Mouse (Mus musculus): ENCODE results near the gene Wnt5b. TPM values are rescaled to one million over a fixed set of nuclear protein-coding genes. Genes with fewer than 3 reads are reported as not detected.

Wnt5b gene
- 1 to 10 TPM; 5.3 to 7.2 TPM for total RNA-seq (2021)

DNA sequence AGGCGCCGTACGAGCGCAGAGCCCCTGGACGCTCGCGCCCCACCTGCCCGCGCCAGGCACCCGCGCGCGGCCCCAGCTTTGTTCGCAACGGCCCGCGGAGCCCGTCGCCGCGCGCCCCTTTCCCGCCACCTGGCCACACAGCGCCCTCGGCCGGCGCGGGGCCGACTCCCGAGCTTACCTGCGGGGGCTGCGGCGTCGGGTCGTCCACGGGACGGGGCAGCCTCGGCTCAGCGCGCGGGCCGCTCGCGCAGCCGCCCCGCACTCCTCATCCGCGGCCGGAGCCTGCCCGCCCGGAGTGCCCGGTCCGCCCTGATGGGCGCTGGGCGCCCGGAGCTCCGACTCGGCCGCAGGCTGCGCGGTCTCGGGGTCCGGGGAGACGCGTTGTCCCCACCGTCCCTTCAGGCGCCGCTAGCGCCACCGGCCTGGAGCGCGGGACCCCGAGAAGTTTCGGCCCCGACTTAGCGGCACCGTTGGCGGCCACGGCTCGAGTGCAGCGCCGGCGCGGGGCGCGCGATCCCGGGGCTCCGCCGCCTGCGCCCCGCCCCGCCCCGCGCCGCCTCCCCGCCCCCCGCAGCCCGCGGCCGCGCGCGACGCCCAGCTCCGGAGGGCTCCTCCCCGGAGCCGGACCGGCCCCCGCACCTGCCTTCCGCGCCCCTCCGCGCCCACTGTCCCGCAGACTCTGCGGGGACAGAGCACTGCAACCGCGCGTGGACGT lies at the start of gene Wnt5b:
Gene Wnt5b (minus strand): TSS at position 545 of the 715 bp plus-strand sequence.
- intact Hi-C loops (cut with DNase I): loop anchor here (5.0 kb wide), 3 partner anchors 52 to 168 kb away; no protein-coding TSS in a partner anchor

DNA sequence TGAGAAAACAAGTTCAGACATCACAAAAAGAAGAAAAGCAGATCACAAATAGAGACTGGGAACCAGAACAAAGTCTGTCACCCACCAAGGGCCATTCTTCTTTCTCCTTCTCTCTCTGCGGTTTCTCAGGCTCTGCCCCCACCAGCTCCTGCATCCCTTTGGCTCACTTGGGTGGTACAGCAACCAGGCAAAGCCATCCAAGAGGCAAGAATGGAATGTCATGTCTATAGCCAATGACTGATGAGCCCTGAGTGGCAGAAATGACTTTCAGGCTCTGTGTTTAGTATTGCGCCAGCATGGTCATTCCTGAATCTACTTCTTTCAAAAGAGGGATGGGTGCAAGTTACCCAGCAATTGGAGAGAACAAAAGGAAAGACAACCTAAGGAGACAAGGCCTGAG lies 46.7 kb upstream of the Wnt5b start:
- no peak for DNase-seq
- intact Hi-C loops (cut with DNase I): no loop called here

More for the DNA sequence above, at the start of gene Wnt5b:
- peak; percentile 48 for DNase-seq

DNA sequence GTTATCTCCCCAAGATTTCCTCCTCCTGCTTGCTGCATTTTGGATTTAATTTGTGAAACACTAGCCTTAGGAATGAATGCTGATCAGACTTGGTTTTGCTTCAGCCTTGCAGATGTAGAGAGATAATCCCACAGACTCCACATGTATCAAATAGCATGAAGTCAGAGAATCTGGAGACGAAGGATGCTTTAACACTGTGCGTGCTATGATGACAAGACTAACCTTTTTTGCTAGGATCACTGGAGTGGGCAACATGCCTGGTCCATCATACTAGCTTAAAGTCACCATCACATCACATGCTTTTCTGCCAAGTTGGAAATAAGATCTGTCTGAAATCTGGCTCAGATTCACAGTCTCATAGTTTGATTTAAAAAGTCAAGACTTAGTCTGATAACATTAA lies 43.8 kb upstream of the Wnt5b start:
- no peak for DNase-seq
- intact Hi-C loops (cut with DNase I): no loop called here

DNA sequence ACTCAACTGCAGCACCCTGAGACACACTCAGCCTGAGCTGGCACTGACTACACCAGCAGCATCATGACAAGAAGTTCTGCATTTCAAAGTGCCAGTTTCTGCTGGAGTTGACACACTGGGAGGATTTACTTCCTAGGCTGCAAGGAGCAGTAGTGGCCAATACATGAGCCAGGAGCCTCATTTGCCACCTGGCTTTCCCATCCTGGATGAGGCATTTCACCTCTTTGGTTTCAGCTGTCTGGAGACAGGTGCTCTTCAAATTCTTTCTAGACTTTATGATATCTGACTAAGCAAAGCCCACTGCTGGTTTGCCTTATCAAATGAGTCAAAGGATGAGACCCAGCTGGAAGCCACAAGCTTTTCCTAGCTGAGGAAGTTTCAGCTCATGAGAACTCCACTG lies 43.3 kb upstream of the Wnt5b start:
- DNase-seq: no peak
- intact Hi-C loops (cut with DNase I): no loop called here

DNA sequence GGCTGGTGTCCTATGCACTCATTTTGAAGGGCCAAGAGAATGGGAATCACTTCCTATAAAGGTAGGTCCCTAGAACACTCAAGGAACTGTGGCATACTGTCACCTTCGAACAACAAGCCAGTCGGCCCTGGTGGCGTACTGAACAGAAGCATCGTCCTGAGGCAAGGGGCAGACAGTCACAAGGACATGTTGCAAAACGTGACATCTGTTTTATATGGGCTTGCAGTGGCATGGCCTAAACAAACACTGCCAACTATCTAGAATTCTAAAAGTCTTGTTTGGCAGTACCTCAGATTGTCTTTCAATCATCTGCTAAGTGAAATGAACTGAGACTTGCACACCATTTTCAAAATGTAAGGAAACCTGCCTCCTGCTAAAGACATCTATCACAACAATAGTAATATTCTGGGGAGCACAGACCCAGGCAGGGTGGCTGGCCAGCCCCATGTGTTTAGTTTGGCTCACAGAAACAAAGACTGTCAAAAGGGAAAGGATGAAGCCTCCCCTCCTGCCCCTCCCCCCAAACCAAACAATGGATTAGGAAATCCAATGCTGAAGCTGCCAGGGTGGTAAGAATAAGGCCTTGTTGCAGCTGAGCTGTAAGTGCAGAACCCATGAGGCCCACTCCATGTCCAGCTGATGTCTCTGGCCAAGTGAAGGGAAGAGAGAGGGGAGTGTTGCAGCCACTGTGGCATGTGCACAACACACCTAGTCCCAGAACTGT lies 41.7 kb upstream of the Wnt5b start:
- intact Hi-C loops (cut with DNase I): no loop called here
- DNase-seq: peak; percentile 51 to 58

DNA sequence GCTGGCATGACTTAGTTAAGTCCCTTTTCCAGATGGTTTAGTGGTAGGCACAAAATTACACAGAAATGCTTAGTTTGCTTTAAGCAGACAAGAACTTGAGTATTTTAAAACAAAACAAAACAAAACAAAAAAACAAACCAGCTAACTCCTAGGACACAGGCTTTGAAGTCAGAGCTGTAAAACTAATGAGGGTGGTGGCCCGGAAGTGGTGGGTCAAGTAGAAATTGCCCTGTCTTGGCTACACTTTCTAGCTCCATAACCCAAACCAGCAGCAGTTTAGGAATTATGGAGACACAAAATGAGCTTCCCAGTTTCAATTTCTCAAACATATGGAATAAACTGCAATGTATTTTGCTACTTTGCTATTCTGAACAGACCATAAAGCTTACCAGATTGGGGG lies 39.9 kb upstream of the Wnt5b start:
- no peak for DNase-seq
- intact Hi-C loops (cut with DNase I): no loop called here

DNA sequence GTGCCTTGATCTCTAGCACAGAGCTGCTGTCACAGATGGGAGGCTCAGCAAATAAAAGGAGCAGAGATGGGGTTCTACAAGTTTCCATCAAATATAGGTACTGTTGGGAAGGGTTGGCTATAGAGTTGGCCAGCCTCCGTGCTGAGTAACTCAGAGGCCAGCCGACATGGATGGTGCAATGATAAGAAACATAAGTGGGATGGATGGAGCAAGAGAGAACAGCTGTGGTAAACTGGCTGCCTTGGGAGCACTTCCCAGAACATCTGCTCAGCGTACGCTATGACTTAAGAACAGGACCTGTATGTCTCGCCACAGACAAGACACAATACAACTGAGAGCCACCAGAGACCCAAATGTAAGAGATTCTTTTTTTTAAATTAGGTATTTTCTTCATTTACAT lies 39.0 kb upstream of the Wnt5b start:
- intact Hi-C loops (cut with DNase I): no loop called here

DNA sequence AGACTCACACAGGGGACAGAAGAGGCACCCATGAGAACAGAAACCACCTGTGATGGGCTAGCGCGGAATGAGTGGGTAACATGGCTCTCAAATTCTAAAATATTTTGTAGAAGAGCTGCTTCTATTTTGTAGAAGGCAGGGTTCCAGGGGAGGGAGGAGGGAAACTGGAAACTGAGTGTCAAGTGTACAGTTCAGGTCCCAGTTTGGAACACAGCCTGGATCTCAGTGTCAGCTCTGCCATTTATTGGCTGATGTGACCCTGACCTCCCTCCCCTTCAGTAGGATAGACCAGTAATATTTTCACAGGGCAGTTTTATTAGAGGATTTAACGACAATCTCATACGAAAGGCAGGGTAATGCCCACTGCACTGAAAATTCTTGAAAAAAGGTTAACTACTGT lies 32.6 kb upstream of the Wnt5b start:
- intact Hi-C loops (cut with DNase I): no loop called here
- DNase-seq: no peak

More for the DNA sequence above, 39.0 kb upstream of the Wnt5b start:
- no peak for DNase-seq

DNA sequence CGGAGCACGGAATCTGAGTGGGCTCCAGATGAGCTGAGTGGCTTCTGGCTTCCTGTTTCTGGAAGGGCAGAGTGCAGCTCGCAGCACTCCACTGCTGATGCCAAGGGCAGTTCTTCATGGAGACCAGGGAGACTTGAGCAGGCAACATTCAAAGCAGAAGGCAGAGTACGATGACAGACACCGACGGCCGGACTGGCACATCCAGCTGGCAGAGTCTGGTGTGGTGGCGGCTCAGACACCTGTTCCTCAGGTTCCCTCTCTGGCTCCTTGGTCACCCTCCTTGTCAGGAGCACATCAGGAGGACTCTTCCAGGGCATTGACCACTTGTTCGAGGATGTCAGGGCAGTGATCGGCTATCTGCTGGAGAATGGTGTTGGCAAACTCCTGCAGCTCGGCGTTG lies 31.2 kb upstream of the Wnt5b start:
- DNase-seq: no peak
- intact Hi-C loops (cut with DNase I): no loop called here

DNA sequence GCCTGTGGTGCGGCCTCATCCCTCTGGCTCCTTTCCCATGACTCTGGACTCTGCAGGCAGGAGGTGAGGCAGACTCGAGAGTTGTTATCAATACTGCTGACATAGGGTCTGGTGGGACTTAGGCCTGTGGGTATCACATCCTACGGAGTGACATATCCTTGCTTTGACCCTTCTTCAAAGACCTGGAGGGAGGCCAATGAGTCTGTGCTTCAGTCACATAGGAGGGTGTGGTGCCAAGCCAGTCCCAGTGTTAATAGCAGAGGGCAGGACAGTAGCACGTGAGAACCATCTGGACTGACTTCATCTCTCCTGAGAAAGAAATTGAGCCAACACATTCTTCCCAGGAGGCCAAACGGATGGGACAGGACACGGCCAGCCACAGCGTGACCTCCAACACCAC lies 28.1 kb upstream of the Wnt5b start:
- peak; percentile 68 to 76 for DNase-seq
- intact Hi-C loops (cut with DNase I): no loop called here

DNA sequence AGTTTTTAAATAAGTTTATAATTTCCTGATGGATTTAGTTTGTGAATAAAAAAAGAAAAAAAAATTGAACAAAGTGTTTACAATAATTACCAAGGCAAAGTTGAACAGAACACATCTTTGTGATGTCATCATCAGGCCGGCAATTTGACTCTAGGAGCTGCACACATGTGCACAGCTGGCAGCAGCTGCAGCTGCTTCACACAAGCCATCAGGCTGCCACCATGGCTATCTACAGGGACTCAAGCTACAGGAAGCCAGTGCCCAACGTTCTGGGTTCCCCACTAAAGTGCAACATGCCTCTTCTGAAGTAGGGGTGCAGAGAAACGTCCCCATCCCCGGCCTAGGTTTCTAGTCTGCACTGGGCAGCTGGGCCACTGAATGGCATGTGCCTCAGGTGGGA lies 26.6 kb upstream of the Wnt5b start:
- intact Hi-C loops (cut with DNase I): no loop called here
- DNase-seq: no peak

DNA sequence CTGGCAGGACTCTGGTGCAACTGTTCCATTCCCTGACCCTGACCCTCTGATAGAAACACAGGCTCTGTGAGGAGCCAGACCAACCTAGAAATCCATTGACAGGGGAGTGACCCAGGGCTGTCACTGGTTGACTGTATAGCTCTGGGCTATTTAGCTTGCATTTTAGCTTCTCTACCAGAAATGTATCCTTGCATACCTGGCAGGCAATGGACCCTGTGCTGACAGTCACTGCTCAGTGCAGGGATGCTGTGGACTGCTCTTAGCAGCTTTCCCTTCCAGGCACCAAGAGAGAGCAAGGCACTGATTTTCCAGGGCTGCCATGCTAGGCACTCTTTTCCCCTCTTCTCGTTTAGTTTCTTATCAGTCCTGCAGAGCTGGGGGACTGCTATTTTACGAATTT lies 24.2 kb upstream of the Wnt5b start:
- intact Hi-C loops (cut with DNase I): no loop called here
- no peak for DNase-seq

DNA sequence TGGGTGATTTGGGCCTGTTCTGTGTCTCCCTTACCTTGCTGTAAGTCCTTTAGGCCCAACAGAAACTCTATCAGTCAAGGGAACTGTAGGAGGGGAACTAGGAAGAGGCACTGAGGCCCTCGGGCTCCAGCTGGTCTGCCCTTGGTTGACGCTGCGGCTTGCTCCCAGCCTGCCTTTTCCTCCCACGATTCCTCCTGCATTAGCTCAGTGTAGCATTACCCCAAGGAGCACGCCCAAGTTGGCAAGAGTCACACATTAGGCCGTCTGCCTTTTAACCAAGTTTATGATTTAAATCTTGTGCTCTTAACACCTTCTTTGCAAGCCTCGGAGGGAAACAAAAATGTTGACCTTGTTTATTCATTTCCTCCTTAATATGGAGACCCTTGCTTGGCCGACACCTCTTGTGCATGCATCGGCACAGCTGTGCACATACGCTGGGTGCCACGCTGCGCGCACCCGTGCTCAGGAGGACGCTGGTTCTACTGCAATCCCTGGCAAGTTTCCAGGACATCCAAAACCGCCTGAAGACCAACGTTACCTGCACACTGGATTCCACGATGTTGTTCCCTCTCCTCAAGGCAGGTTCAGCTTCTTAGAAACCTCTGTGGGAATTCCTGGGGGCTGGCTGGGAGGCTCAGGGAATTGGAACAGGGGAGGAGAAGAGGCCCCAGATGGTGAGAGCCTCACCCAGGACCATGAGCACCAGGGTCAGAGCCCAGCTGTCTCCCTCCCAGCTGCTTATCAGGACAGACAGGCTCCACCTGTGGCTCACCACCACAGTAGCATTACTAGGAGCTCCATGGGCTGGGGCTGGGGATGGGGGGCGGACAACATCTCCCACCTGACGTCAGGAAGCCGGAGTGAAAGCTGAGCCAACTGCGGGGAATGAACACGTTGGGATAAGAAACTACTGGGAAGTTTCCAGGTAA lies 21.6 kb upstream of the Wnt5b start:
- intact Hi-C loops (cut with DNase I): no loop called here
- peak; percentile 45 to 59 for DNase-seq

DNA sequence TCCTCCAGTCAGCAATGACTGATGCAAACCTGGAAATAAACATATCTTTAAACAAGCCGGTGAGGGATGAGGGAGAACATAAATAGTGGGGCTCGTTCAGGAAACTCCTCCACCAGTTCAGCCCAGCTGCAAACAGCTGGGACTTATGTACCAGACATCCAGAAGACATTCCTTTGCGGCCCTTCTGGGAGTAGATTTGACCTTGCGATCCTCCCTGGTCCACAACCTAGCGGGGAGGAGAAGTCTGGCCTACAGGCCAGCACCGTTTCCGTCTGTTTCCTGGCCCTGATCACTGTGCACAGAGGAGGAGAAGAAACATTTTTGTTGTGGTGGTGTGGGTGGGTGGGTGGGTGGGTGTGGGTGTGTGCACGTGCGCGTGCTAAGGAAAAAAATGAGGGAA lies 18.4 kb upstream of the Wnt5b start:
- peak in 1 of 2 experiments; percentile 41 for DNase-seq

DNA sequence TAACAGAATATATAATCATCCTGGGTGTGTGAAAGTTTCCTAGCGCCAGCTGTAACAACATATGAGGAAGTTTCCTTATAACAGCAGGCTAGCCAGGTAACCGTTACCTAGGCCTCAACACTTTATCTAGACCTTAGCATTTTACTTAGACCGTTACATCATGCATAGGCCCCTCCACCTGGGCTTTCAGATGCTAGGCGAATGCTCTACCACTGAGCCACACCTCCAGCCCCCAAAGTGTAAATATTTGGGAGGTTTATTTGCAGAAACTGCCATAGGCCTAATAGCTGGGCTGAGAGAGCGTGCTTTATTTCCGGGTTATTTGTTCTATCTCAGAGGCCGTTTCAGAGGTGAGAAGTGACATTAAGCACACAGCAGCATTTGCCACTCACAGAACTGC lies 14.7 kb upstream of the Wnt5b start:
- intact Hi-C loops (cut with DNase I): no loop called here
- no peak for DNase-seq

More for the DNA sequence above, 18.4 kb upstream of the Wnt5b start:
- intact Hi-C loops (cut with DNase I): no loop called here

DNA sequence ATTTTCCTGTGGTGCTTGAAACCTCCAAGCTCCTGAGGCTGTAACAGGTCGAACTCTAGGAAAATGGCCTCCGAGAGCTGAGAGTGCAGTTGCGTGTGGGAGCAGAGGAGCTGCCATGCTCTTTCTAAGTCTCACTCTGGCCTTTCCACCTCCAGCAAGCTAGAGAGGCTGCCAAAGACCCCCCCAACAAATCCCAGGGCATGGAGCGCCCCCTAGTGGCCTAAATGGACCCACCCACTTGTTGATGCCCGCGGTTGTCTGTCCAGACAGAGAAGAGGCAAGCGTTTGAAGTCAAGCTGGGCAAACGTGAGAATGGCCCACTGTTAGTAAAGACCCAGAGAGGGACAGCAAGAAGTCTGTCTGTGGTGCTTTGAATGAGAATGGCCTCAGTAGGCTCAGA lies 10.3 kb upstream of the Wnt5b start:
- intact Hi-C loops (cut with DNase I): no loop called here
- no peak for DNase-seq

DNA sequence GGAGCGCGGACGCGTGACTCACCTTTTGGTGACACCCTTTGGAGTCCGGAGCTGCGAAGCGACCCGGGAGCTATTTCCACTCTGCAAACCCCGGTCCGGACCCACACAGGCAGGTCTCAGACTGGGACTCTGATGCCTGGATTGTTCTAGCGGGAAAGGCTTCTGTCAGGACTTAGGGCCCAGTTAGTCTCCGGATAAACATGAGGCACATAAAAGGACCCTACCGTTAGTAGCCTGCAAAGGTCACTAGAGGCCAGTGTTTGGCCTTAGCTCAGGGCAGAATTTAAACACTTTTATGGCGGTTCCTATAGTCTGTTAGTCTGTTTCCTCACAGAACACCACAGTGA lies 344 bp upstream of the Wnt5b start:
- peak in 1 of 2 experiments; percentile 40 for DNase-seq
- intact Hi-C loops (cut with DNase I): loop anchor here (5.0 kb wide), 3 partner anchors 52 to 168 kb away; no protein-coding TSS in a partner anchor

DNA sequence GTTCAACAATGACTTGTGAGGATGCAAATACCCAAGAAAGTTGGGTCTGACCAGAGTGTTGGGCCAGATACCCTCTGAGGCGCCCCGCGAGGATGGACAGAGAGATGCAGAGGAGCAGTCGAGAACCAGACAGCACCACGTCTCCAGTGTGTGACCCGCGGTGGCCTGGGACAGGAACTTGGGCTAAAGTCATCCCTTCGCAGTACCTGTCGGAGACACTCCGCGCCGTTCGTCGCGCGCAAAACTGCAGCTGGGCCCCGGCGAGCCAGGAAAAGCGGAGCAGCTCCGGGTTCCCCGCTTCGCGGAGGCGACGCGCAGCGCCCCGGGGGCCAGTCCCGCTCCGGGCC lies 718 bp downstream of the Wnt5b start:
- DNase-seq: peak; percentile 32 to 51
- intact Hi-C loops (cut with DNase I): loop anchor here (5.0 kb wide), 3 partner anchors 51 to 169 kb away; no protein-coding TSS in a partner anchor

DNA sequence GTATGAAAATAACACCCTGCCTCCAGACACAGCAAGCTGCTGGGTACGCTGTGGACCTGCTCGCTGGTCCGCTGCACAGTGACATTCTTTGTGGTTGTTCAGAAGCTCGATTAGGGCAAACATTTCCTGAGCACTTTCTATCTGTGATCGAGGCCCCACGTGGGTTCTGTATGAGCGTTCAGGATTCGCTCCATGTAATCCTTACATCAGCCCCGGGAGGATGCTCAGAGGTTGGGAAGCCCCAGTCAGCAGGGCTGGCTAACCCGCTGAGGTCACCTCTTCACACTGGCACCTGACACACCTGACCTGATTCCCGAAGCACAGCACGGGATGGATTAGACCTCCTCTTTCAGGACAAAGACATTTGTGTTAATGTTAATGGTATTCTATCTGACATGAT lies 8.3 kb downstream of the Wnt5b start:
- DNase-seq: no peak
- intact Hi-C loops (cut with DNase I): no loop called here

DNA sequence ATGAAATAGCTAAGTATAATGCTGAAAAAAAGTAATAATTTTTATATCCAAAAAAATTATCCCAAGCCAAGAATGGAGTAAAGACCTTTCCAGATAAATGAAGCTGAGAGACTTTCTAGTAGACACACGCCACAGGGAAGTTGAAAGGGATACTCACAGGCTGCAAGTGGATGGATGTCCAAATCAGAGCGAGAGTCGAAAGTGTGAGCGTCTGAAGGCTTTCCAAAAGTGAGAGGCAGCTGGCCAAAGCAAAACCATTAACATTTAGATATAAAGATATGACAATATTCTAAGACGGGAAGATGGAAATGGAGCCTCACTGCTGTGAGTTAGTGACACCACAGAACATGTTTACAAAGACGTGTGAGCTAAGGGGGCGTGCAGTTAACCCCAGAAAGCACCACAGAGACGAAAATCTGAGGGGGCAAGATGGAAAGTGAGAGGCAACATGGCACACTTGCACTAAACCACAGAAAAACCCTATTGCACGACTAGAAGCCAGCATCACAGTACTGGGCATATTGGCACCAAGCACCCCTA lies 10.9 kb downstream of the Wnt5b start:
- DNase-seq: no peak
- intact Hi-C loops (cut with DNase I): no loop called here

DNA sequence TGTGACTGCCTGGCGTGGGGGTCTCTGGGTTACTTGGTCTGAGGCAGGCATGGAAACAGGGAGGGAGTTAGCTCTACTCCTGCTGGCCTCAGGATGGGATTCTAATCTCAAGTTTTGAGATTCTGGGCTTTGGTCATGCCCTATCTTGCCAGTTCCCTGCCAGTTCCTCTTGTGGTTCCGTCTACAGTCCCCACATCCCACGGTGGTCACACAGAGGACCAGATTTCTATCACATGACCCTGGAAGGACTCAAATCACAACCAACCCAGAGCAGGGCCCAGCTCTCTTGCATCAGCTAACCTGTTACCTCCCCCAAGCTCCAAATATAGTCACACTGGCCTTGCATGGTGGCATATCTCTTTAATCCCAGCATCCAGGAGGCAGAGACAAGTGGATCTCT lies 14.5 kb downstream of the Wnt5b start:
- intact Hi-C loops (cut with DNase I): no loop called here
- no peak for DNase-seq

All from heart, postnatal 10 days (tissue).